Mouse (Mus musculus): Measurements from ENCODE around the gene Atp6v0e2. TPM values are rescaled to one million over a fixed set of nuclear protein-coding genes. Genes with fewer than 3 reads are reported as not detected.

Gene Atp6v0e2
- polyA plus RNA-seq, 1 experiment: 2.2 TPM

GRCm38 (mm10) chr6:48572572-48573061 lies 35.2 kb downstream of the Atp6v0e2 start, which contains the start of gene Rarres2:
Gene Rarres2, minus strand, starts transcription at chr6:48572789.
- H3K27ac ChIP-seq (ENCODE audit: control insufficient read depth, insufficient read depth, low read depth, low read length, poor library complexity): no peak within 1 kb of the TSS
- no peak for TF ChIP-seq POLR2A (IDR thresholded peaks at IDR 0.05; ENCODE audit: borderline replicate concordance, control insufficient read depth, low read depth, low read length)
- 70% methylated on average over 6 of the region's 6 CpGs for WGBS
- no peaks in the 10 kb centered on the region for H3K4me1 ChIP-seq (ENCODE audit: control insufficient read depth, insufficient read depth, low read length)
- no peak within 1 kb of the TSS for H3K4me3 ChIP-seq (replicated peaks; ENCODE audit: control insufficient read depth, low read depth, low read length)

- WGBS: 61% methylated on average over 10 of the region's 10 CpGs
- Histone ChIP-seq H3K4me1 (ENCODE audit: control insufficient read depth, insufficient read depth, low read length) (no peaks in the 10 kb centered on the region), H3K27ac (ENCODE audit: control insufficient read depth, insufficient read depth, low read depth, low read length, poor library complexity) (no peak overlapping the region), H3K4me3 (replicated peaks; ENCODE audit: control insufficient read depth, low read depth, low read length) (no peak overlapping the region)
- TF ChIP-seq CTCF (IDR thresholded peaks at IDR 0.05; ENCODE audit: control insufficient read depth, insufficient read depth, low read length): no peak
- TF ChIP-seq POLR2A (IDR thresholded peaks at IDR 0.05; ENCODE audit: borderline replicate concordance, control insufficient read depth, low read depth, low read length): no peak
Measured at GRCm38 (mm10) chr6:48573280-48573679, 35.9 kb downstream of the Atp6v0e2 start.

GRCm38 (mm10) chr6:48573981-48574380 lies 36.6 kb downstream of the Atp6v0e2 start:
- Histone ChIP-seq H3K27ac (ENCODE audit: control insufficient read depth, insufficient read depth, low read depth, low read length, poor library complexity) (no peak overlapping the region), H3K4me3 (replicated peaks; ENCODE audit: control insufficient read depth, low read depth, low read length) (no peak overlapping the region), H3K4me1 (ENCODE audit: control insufficient read depth, insufficient read depth, low read length) (no peaks in the 10 kb centered on the region)
- 74% methylated on average over 3 of the region's 3 CpGs for WGBS
- no peak for TF ChIP-seq CTCF (IDR thresholded peaks at IDR 0.05; ENCODE audit: control insufficient read depth, insufficient read depth, low read length)
- no peak for TF ChIP-seq POLR2A (IDR thresholded peaks at IDR 0.05; ENCODE audit: borderline replicate concordance, control insufficient read depth, low read depth, low read length)

GRCm38 (mm10) chr6:48578736-48579135 lies 41.3 kb downstream of the Atp6v0e2 start:
- H3K27ac ChIP-seq (ENCODE audit: control insufficient read depth, insufficient read depth, low read depth, low read length, poor library complexity): no peak overlapping the region
- no peak overlapping the region for H3K4me3 ChIP-seq (replicated peaks; ENCODE audit: control insufficient read depth, low read depth, low read length)
- no peak for TF ChIP-seq POLR2A (IDR thresholded peaks at IDR 0.05; ENCODE audit: borderline replicate concordance, control insufficient read depth, low read depth, low read length)
- no peak for TF ChIP-seq CTCF (IDR thresholded peaks at IDR 0.05; ENCODE audit: control insufficient read depth, insufficient read depth, low read length)
- no peaks in the 10 kb centered on the region for H3K4me1 ChIP-seq (ENCODE audit: control insufficient read depth, insufficient read depth, low read length)
- WGBS: 39% methylated on average over 5 of the region's 5 CpGs

- TF ChIP-seq CTCF (IDR thresholded peaks at IDR 0.05; ENCODE audit: control insufficient read depth, insufficient read depth, low read length): no peak
- no peak for TF ChIP-seq POLR2A (IDR thresholded peaks at IDR 0.05; ENCODE audit: borderline replicate concordance, control insufficient read depth, low read depth, low read length)
- WGBS: under 1% methylated on average over 5 of the region's 5 CpGs
- Histone ChIP-seq H3K4me1 (ENCODE audit: control insufficient read depth, insufficient read depth, low read length) (no peaks in the 10 kb centered on the region), H3K27ac (ENCODE audit: control insufficient read depth, insufficient read depth, low read depth, low read length, poor library complexity) (no peak overlapping the region), H3K4me3 (replicated peaks; ENCODE audit: control insufficient read depth, low read depth, low read length) (no peak overlapping the region)
Measured at GRCm38 (mm10) chr6:48579215-48579648, 41.8 kb downstream of the Atp6v0e2 start.

GRCm38 (mm10) chr6:48581257-48581656 lies 43.8 kb downstream of the Atp6v0e2 start:
- no peak overlapping the region for H3K4me3 ChIP-seq (replicated peaks; ENCODE audit: control insufficient read depth, low read depth, low read length)
- H3K27ac ChIP-seq (ENCODE audit: control insufficient read depth, insufficient read depth, low read depth, low read length, poor library complexity): no peak overlapping the region
- TF ChIP-seq CTCF (IDR thresholded peaks at IDR 0.05; ENCODE audit: control insufficient read depth, insufficient read depth, low read length) (no peak), POLR2A (IDR thresholded peaks at IDR 0.05; ENCODE audit: borderline replicate concordance, control insufficient read depth, low read depth, low read length) (no peak)
- no peaks in the 10 kb centered on the region for H3K4me1 ChIP-seq (ENCODE audit: control insufficient read depth, insufficient read depth, low read length)
- WGBS: 69% methylated on average over 3 of the region's 3 CpGs

- H3K4me1 ChIP-seq (ENCODE audit: control insufficient read depth, insufficient read depth, low read length): no peaks in the 10 kb centered on the region
- WGBS: 77% methylated on average over 3 of the region's 3 CpGs
- 0 out of 2 replicates have a peak, but pooled peaks have one; percentile 14 for TF ChIP-seq CTCF (IDR thresholded peaks at IDR 0.05; ENCODE audit: control insufficient read depth, insufficient read depth, low read length)
- no peak for TF ChIP-seq POLR2A (IDR thresholded peaks at IDR 0.05; ENCODE audit: borderline replicate concordance, control insufficient read depth, low read depth, low read length)
- no peak overlapping the region for H3K4me3 ChIP-seq (replicated peaks; ENCODE audit: control insufficient read depth, low read depth, low read length)
- no peak overlapping the region for H3K27ac ChIP-seq (ENCODE audit: control insufficient read depth, insufficient read depth, low read depth, low read length, poor library complexity)
Measured at GRCm38 (mm10) chr6:48582037-48582436, 44.6 kb downstream of the Atp6v0e2 start.

- no peak within 1 kb of the TSS; the same call in 1 of the 2 replicates for H3K27ac ChIP-seq (ENCODE audit: control insufficient read depth, insufficient read depth, low read depth, low read length, poor library complexity)
- no peak for TF ChIP-seq CTCF (IDR thresholded peaks at IDR 0.05; ENCODE audit: control insufficient read depth, insufficient read depth, low read length)
- TF ChIP-seq POLR2A (IDR thresholded peaks at IDR 0.05; ENCODE audit: borderline replicate concordance, control insufficient read depth, low read depth, low read length): no peak
- WGBS: 7% methylated on average over 6 of the region's 6 CpGs
- no peaks in the 10 kb centered on the region; the same call in none of the 2 replicates for H3K4me1 ChIP-seq (ENCODE audit: control insufficient read depth, insufficient read depth, low read length)
- H3K4me3 ChIP-seq (replicated peaks; ENCODE audit: control insufficient read depth, low read depth, low read length): no peak within 1 kb of the TSS
Measured at GRCm38 (mm10) chr6:48589194-48589750, 51.9 kb downstream of the Atp6v0e2 start, which contains the start of gene Gm45021. Gene Gm45021, plus strand, starts transcription at chr6:48589610.

Other genes starting within 250 kb of the Atp6v0e2 start
- gene Krba1, start 142.0 kb upstream of the Atp6v0e2 start, polyA plus RNA-seq (2011; ENCODE audit: insufficient read depth, insufficient read length, low replicate concordance, missing spikeins): 1.7 and 5.7 TPM in 2 replicates
- gene Zfp467, start 91.8 kb upstream of the Atp6v0e2 start, polyA plus RNA-seq (2011; ENCODE audit: insufficient read depth, insufficient read length, low replicate concordance, missing spikeins): 3.2 and 9.0 TPM in 2 replicates
- 0.25 and 0.27 TPM in 2 replicates for gene Sspo, start 89.4 kb upstream of the Atp6v0e2 start, polyA plus RNA-seq (2011; ENCODE audit: insufficient read depth, insufficient read length, low replicate concordance, missing spikeins)
- gene Lrrc61, start 17.2 kb downstream of the Atp6v0e2 start, polyA plus RNA-seq (2011; ENCODE audit: insufficient read depth, insufficient read length, low replicate concordance, missing spikeins): 2.2 and 4.9 TPM in 2 replicates
- gene Rarres2, start 35.2 kb downstream of the Atp6v0e2 start, polyA plus RNA-seq (2011; ENCODE audit: insufficient read depth, insufficient read length, low replicate concordance, missing spikeins): 6.9 and 9.2 TPM in 2 replicates
- gene Gm45021, start 52.0 kb downstream of the Atp6v0e2 start, polyA plus RNA-seq (2011; ENCODE audit: insufficient read depth, insufficient read length, low replicate concordance, missing spikeins): not detected in 2 replicates
- gene Repin1, start 56.3 kb downstream of the Atp6v0e2 start, polyA plus RNA-seq (2011; ENCODE audit: insufficient read depth, insufficient read length, low replicate concordance, missing spikeins): 3.4 and 5.5 TPM in 2 replicates
- not detected in 2 replicates for gene Gm44965, start 56.3 kb downstream of the Atp6v0e2 start, polyA plus RNA-seq (2011; ENCODE audit: insufficient read depth, insufficient read length, low replicate concordance, missing spikeins)
- 0.40 and 1.1 TPM in 2 replicates for gene Zfp775, start 64.4 kb downstream of the Atp6v0e2 start, polyA plus RNA-seq (2011; ENCODE audit: insufficient read depth, insufficient read length, low replicate concordance, missing spikeins)
- 1.2 TPM in 1 of 2 replicates, not detected in the other for gene AI854703, start 89.1 kb downstream of the Atp6v0e2 start, polyA plus RNA-seq (2011; ENCODE audit: insufficient read depth, insufficient read length, low replicate concordance, missing spikeins)
- gene Gimap8, start 109.6 kb downstream of the Atp6v0e2 start, polyA plus RNA-seq (2011; ENCODE audit: insufficient read depth, insufficient read length, low replicate concordance, missing spikeins): 8.3 and 15.1 TPM in 2 replicates
- 13.5 and 26.0 TPM in 2 replicates for gene Gimap9, start 138.5 kb downstream of the Atp6v0e2 start, polyA plus RNA-seq (2011; ENCODE audit: insufficient read depth, insufficient read length, low replicate concordance, missing spikeins)
- gene Gimap4, start 146.9 kb downstream of the Atp6v0e2 start, polyA plus RNA-seq (2011; ENCODE audit: insufficient read depth, insufficient read length, low replicate concordance, missing spikeins): 20.7 and 41.0 TPM in 2 replicates
- 45.1 and 77.9 TPM in 2 replicates for gene Gimap6, start 170.6 kb downstream of the Atp6v0e2 start, polyA plus RNA-seq (2011; ENCODE audit: insufficient read depth, insufficient read length, low replicate concordance, missing spikeins)
- 15.2 TPM in 1 of 2 replicates, not detected in the other for gene Gm28053, start 181.0 kb downstream of the Atp6v0e2 start, polyA plus RNA-seq (2011; ENCODE audit: insufficient read depth, insufficient read length, low replicate concordance, missing spikeins)
- 3.6 and 5.2 TPM in 2 replicates for gene Gimap7, start 181.0 kb downstream of the Atp6v0e2 start, polyA plus RNA-seq (2011; ENCODE audit: insufficient read depth, insufficient read length, low replicate concordance, missing spikeins)
- 19.3 and 26.4 TPM in 2 replicates for gene Gimap1, start 201.4 kb downstream of the Atp6v0e2 start, polyA plus RNA-seq (2011; ENCODE audit: insufficient read depth, insufficient read length, low replicate concordance, missing spikeins)
- gene Gimap5, start 208.6 kb downstream of the Atp6v0e2 start, polyA plus RNA-seq (2011; ENCODE audit: insufficient read depth, insufficient read length, low replicate concordance, missing spikeins): 4.7 and 7.9 TPM in 2 replicates
- 15.3 and 36.7 TPM in 2 replicates for gene Gimap3, start 233.2 kb downstream of the Atp6v0e2 start, polyA plus RNA-seq (2011; ENCODE audit: insufficient read depth, insufficient read length, low replicate concordance, missing spikeins)